Mouse (Mus musculus) liver, embryonic 13.5 days (tissue): ENCODE results near the gene Rd3l. TPM values are rescaled to one million over a fixed set of nuclear protein-coding genes. Genes with fewer than 3 reads are reported as not detected.

Experiments
- ATAC-seq: fragments of 200-750 bp; cut with Nextera tagmentation; 2 replicates; pipeline ENCODE4 v1.8.0; 2017; ENCODE audit warnings: low read depth, mild to moderate bottlenecking, moderate number of reproducible peaks, moderate library complexity
- DNase-seq: peaks from one replicate; pipeline ENCODE4 v3.0.0; 2022
- H3K27ac ChIP-seq: fragments of 300-500 bp; sonication (generic); 2 replicates; pipeline ENCODE4 v1.5.1; 2015; ENCODE audit warnings: moderate library complexity, mild to moderate bottlenecking, inconsistent platforms
- H3K27me3 ChIP-seq: fragments of 300-500 bp; sonication (generic); 2 replicates; pipeline ENCODE4 v1.6.1; 2015; ENCODE audit warnings: mild to moderate bottlenecking, inconsistent platforms
- H3K36me3 ChIP-seq: fragments of 300-500 bp; sonication (generic); 2 replicates; pipeline ENCODE4 v1.6.1; 2015; ENCODE audit warnings: mild to moderate bottlenecking, inconsistent platforms
- H3K4me1 ChIP-seq: fragments of 300-500 bp; sonication (generic); replicated peaks from 2 replicates; pipeline ENCODE4 v1.6.1; 2015; ENCODE audit warnings: inconsistent platforms
- H3K4me2 ChIP-seq: fragments of 300-500 bp; sonication (generic); 2 replicates; pipeline ENCODE4 v1.6.1; 2015; ENCODE audit warnings: inconsistent platforms, mild to moderate bottlenecking, moderate library complexity
- H3K4me3 ChIP-seq: fragments of 300-500 bp; sonication (generic); replicated peaks from 2 replicates; pipeline ENCODE4 v1.5.1; 2015; ENCODE audit warnings: mild to moderate bottlenecking, inconsistent platforms
- H3K9ac ChIP-seq: fragments of 300-500 bp; sonication (generic); 2 replicates; pipeline ENCODE4 v1.6.1; 2015; ENCODE audit warnings: mild to moderate bottlenecking, inconsistent platforms
- H3K9me3 ChIP-seq: fragments of 300-500 bp; sonication (generic); replicated peaks from 2 replicates; pipeline ENCODE4 v1.6.1; 2016; ENCODE audit warnings: inconsistent platforms
- WGBS: fragments of 180-500 bp; shearing (Covaris S2); methylation state at CpG from one replicate; pipeline ENCODE4 v1.1.7; 2015; ENCODE audit not compliant: insufficient replicate concordance; 5-methylcytosine and 5-hydroxymethylcytosine counted together
- polyA plus RNA-seq: library from polyadenylated mRNA; unstranded; fragments of >200 nt; fragmentation: Nextera tagmentation; extraction: Ambion mirVana; gene quantifications from 2 replicates; pipeline ENCODE4 v1.2.1, GENCODE M21; 2015

The Rd3l gene
- polyA plus RNA-seq, 1 experiment from 2014 or later = not detected

- no peak overlapping the region for H3K4me3 ChIP-seq
- H3K9me3 ChIP-seq = no peaks in the 10 kb centered on the region
- no peaks in the 10 kb centered on the region for H3K27me3 ChIP-seq
- no peak overlapping the region for H3K9ac ChIP-seq
- WGBS = 69% methylated on average over 2 of the region's 2 CpGs
- no peaks in the 10 kb centered on the region for H3K36me3 ChIP-seq
- ATAC-seq = no peak
- no peak overlapping the region for H3K4me2 ChIP-seq
- no peaks in the 10 kb centered on the region for H3K4me1 ChIP-seq
- no peak for DNase-seq
- no peak overlapping the region for H3K27ac ChIP-seq
Measured at GRCm38 (mm10) chr12:111995161-111995560, 14.0 kb upstream of the Rd3l start.

- Histone ChIP-seq H3K4me2 (no peak overlapping the region), H3K9me3 (no peaks in the 10 kb centered on the region), H3K27ac (no peak overlapping the region), H3K4me3 (no peak overlapping the region), H3K27me3 (no peaks in the 10 kb centered on the region), H3K9ac (no peak overlapping the region), H3K4me1 (no peaks in the 10 kb centered on the region), H3K36me3 (no peaks in the 10 kb centered on the region)
- 75% methylated on average over 5 of the region's 5 CpGs for WGBS
- ATAC-seq = no peak
- no peak for DNase-seq
Measured at GRCm38 (mm10) chr12:111992626-111993025, 11.5 kb upstream of the Rd3l start.

DNA sequence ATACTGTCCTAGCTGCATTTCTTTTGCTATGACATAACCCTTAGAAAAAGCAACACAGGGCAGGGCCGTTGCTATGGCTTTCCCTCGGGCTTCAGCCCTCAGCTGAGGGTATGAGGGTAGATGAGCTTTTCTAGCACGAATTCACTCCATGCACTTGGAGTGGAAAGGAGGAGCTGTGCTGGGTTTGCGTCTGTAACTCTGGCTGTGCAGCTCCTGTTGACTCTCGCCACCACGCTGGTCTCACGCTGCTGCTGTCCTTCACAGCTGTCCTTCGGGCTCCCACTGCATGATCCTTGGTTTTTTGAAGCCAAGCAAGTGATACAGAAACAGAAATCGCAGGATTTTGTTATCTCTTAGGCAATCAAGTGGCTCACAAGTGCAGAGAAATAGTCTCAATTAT, 5.6 kb upstream of the Rd3l start:
- H3K9me3 ChIP-seq = no peaks in the 10 kb centered on the region
- H3K4me3 ChIP-seq = no peak overlapping the region
- no peaks in the 10 kb centered on the region for H3K36me3 ChIP-seq
- H3K4me2 ChIP-seq = no peak overlapping the region
- no peak for DNase-seq
- no peak overlapping the region for H3K27ac ChIP-seq
- no peaks in the 10 kb centered on the region for H3K27me3 ChIP-seq
- WGBS = 41% methylated on average over 9 of the region's 9 CpGs
- no peak overlapping the region for H3K9ac ChIP-seq
- H3K4me1 ChIP-seq = no peaks in the 10 kb centered on the region
- ATAC-seq = no peak

GRCm38 (mm10) chr12:111983165-111983564, 2.0 kb upstream of the Rd3l start:
- no peak overlapping the region for H3K4me2 ChIP-seq
- H3K9me3 ChIP-seq = no peaks in the 10 kb centered on the region
- ATAC-seq = no peak
- no peaks in the 10 kb centered on the region for H3K4me1 ChIP-seq
- no peak overlapping the region for H3K4me3 ChIP-seq
- no peak overlapping the region for H3K27ac ChIP-seq
- no peak for DNase-seq
- no peak overlapping the region for H3K9ac ChIP-seq
- 31% methylated on average over 2 of the region's 2 CpGs for WGBS
- no peaks in the 10 kb centered on the region for H3K27me3 ChIP-seq
- no peaks in the 10 kb centered on the region for H3K36me3 ChIP-seq

GRCm38 (mm10) chr12:111981831-111982230, 714 bp upstream of the Rd3l start:
- no peak overlapping the region for H3K27ac ChIP-seq
- H3K27me3 ChIP-seq = no peaks in the 10 kb centered on the region
- no peaks in the 10 kb centered on the region for H3K9me3 ChIP-seq
- H3K9ac ChIP-seq = no peak overlapping the region
- no peaks in the 10 kb centered on the region for H3K4me1 ChIP-seq
- no peak overlapping the region for H3K4me3 ChIP-seq
- no peak overlapping the region for H3K4me2 ChIP-seq
- DNase-seq = no peak
- no peak for ATAC-seq
- H3K36me3 ChIP-seq = no peaks in the 10 kb centered on the region
- 61% methylated on average over 8 of the region's 8 CpGs for WGBS

- 38% methylated on average over 6 of the region's 6 CpGs for WGBS
- no peak for DNase-seq
- Histone ChIP-seq H3K36me3 (no peaks in the 10 kb centered on the region), H3K9ac (no peak overlapping the region), H3K9me3 (no peaks in the 10 kb centered on the region), H3K27ac (no peak overlapping the region), H3K4me1 (no peaks in the 10 kb centered on the region), H3K4me3 (no peak overlapping the region), H3K27me3 (no peaks in the 10 kb centered on the region), H3K4me2 (no peak overlapping the region)
- ATAC-seq = no peak
Measured at GRCm38 (mm10) chr12:111978274-111978673, 2.8 kb downstream of the Rd3l start.

GRCm38 (mm10) chr12:111977138-111977537, 4.0 kb downstream of the Rd3l start:
- WGBS = 61% methylated on average over 6 of the region's 6 CpGs

DNA sequence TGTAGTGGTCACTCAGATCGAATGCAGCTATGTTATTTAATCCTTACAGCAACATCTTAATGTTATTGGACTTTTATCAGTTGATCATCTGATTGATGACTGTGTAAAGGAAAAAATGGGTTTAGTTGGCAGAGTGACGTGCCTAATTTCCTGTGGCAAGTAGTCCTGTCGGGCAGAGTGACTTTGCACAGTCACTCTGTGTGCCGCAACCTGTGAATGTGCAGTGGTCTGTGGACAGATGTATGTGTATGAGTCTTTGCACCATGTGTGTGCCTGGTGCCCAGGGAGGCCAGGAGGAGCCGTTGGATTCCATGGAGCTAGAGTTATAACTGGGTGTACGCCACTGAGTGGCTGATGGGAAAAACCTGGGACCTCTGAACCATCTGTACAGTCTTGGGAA, 6.5 kb downstream of the Rd3l start:
- Histone ChIP-seq H3K4me1 (no peaks in the 10 kb centered on the region), H3K9ac (no peak overlapping the region), H3K27ac (no peak overlapping the region), H3K9me3 (no peaks in the 10 kb centered on the region), H3K27me3 (no peaks in the 10 kb centered on the region), H3K4me2 (no peak overlapping the region), H3K36me3 (no peaks in the 10 kb centered on the region), H3K4me3 (no peak overlapping the region)
- WGBS = 52% methylated on average over 6 of the region's 6 CpGs
- DNase-seq (no peak), ATAC-seq (no peak)

More at GRCm38 (mm10) chr12:111977138-111977537, 4.0 kb downstream of the Rd3l start:
- Histone ChIP-seq H3K27ac (no peak overlapping the region), H3K9ac (no peak overlapping the region), H3K9me3 (no peaks in the 10 kb centered on the region), H3K4me2 (no peak overlapping the region), H3K36me3 (no peaks in the 10 kb centered on the region), H3K27me3 (no peaks in the 10 kb centered on the region), H3K4me3 (no peak overlapping the region), H3K4me1 (no peaks in the 10 kb centered on the region)
- no peak for DNase-seq
- ATAC-seq = no peak

DNA sequence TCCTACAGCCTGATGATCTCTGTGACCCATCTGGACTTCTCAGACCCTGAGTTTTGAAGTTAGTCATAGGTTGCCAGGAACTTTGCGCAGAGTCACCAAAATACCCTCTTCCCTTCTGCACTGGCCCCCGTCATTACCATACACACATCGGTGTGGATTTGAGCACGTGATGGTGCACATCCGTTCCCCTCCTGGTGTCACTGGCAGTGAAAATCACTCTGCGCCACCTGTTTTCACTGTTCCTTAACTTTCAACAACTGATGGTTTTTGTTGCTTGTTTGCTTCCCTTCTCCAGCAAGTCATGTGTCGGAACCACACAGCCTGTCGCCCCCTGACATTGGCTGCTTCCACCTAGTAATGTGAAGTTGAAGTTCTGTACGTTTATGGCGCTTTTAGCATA, 8.6 kb downstream of the Rd3l start:
- ATAC-seq = no peak
- Histone ChIP-seq H3K27me3 (no peaks in the 10 kb centered on the region), H3K4me2 (no peak overlapping the region), H3K9me3 (no peaks in the 10 kb centered on the region), H3K27ac (no peak overlapping the region), H3K4me3 (no peak overlapping the region), H3K4me1 (no peaks in the 10 kb centered on the region), H3K36me3 (no peaks in the 10 kb centered on the region), H3K9ac (no peak overlapping the region)
- DNase-seq = no peak
- WGBS = 77% methylated on average over 10 of the region's 10 CpGs

- peaks cover 4% of the 10 kb centered on the region for H3K4me1 ChIP-seq
- ATAC-seq = no peak
- no peak within 1 kb of the TSS for H3K4me3 ChIP-seq
- no peaks in the 10 kb centered on the region for H3K27me3 ChIP-seq
- no peaks in the 10 kb centered on the region for H3K36me3 ChIP-seq
- H3K4me2 ChIP-seq = no peak within 1 kb of the TSS
- DNase-seq = no peak
- no peaks in the 10 kb centered on the region for H3K9me3 ChIP-seq
- 75% methylated on average over 18 of the region's 18 CpGs for WGBS
- no peak within 1 kb of the TSS for H3K9ac ChIP-seq
- no peak within 1 kb of the TSS for H3K27ac ChIP-seq
Measured at GRCm38 (mm10) chr12:111971231-111971686, 9.9 kb downstream of the Rd3l start, which contains the start of gene Tdrd9. TSS of gene Tdrd9 (plus strand) at chr12:111971559.

DNA sequence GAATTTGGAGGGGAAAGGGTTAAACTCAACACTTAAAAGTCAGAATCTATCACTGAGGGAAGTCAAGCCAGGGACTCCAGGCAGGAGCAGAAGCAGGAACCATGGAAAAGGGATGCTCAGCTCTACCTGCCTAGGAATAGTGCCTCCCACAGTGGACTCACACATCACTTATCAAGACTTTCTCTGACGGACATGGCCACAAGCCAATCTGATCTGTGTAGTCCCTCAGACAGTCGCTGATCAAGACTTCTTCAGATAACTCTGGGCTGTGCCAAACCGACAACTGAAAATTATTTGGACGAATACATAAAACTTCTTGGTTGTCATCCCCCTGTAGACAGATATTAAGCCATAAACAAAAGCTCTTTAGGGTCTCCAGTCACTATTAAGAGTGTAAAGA, 11.0 kb downstream of the Rd3l start:
- H3K4me3 ChIP-seq = no peak overlapping the region
- H3K27me3 ChIP-seq = no peaks in the 10 kb centered on the region
- WGBS = 57% methylated on average over 4 of the region's 4 CpGs
- no peak overlapping the region for H3K4me2 ChIP-seq
- no peak overlapping the region for H3K27ac ChIP-seq
- H3K36me3 ChIP-seq = no peaks in the 10 kb centered on the region
- no peak overlapping the region for H3K9ac ChIP-seq
- no peaks in the 10 kb centered on the region for H3K9me3 ChIP-seq
- DNase-seq (no peak), ATAC-seq (no peak)
- H3K4me1 ChIP-seq = peaks cover 16% of the 10 kb centered on the region

DNA sequence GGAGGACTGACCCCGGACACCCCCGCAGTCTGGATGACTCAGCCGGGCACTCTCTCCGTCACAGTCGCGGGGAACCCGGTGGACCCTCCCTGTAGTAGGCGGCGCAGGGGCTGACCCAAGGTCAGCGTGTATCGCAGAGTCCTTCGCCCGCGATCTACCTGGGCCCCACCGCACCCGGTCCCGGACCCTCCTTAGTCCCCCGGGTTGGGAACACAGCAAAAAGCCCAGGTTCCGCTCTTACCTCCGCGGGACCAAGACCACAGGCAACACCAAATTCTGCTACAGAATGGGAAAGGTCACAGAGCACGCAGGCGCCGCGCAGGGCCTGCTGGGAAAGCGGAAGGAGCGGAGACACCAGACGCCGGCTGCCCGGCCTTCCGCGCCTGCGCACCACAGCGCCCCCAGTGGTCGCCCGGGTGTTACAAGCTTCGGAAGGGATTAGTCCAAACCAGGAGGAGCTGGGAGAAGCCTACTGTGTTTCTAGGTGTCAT, 14.4 kb downstream of the Rd3l start, which contains the start of gene Atp5mpl:
TSS of gene Atp5mpl (minus strand) at position 295 of the 491 bp plus-strand sequence.
- Histone ChIP-seq H3K4me2 (peak within 1 kb of the TSS; percentile 81), H3K4me3 (peak within 1 kb of the TSS; percentile 85), H3K36me3 (peaks cover 25% of the 10 kb centered on the region), H3K27ac (peak within 1 kb of the TSS; percentile 59), H3K4me1 (peaks cover 26% of the 10 kb centered on the region), H3K27me3 (no peaks in the 10 kb centered on the region), H3K9me3 (no peaks in the 10 kb centered on the region), H3K9ac (peak within 1 kb of the TSS; percentile 90)
- under 1% methylated on average over 37 of the region's 37 CpGs for WGBS
- DNase-seq = peak; percentile 96
- ATAC-seq = peak; percentile 92
